Mouse (Mus musculus): ENCODE measurements at regions not wholly inside any gene's neighbourhood (a gene's known extent, or its start where the extent isn't known, plus 50 kb on each side); places are given as distances from the start of the nearest gene placed in this dataset.

DNA sequence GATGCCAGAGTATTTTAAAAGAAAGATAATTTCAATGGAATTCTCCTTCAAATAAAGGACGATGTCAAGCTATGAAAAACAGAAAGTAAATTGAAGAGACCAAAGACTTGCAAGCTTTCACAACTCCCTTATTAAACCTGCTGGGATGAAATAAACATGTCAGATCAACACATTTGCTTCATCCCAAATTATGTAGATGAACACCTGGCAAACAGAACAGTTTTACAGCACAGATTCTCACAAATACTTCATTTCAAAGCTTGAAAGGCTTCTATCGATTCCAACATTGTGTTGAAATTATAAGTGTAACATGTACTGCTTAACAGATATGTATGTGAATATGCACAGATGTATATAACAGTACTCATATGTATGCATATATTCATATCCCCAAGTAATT lies 749.5 kb downstream of the Hdgfl1 start:
- ATAC-seq (replicated peaks in 1 of 2; ENCODE audit: insufficient read depth in 1 of 2, low FRiP score in 2 of 2, low TSS enrichment in 1 of 2, low read depth in 1 of 2, poor library complexity in 2 of 2, severe bottlenecking in 2 of 2) = no peak

DNA sequence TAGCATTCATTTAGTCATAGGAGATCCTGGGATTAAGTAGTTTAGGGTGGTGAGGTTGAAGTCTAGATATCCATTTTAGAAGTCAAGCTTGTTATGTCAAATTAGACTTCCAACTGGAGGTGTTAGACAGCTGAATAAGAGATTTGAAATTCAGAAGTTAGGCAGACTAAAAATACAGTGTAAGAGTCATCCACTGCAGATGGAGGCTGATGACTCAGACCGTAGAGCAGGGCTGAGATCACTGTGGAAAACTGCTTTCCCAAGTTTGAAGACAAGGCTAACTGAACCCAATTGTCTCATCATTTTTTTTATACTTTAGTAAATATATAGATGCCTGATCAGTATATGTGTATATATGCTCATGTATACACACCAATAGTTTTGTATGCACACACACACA lies 738.8 kb upstream of the Nrsn1 start:
- ATAC-seq (replicated peaks in 1 of 2; ENCODE audit: insufficient read depth in 1 of 2, low FRiP score in 2 of 2, low TSS enrichment in 1 of 2, low read depth in 1 of 2, poor library complexity in 2 of 2, severe bottlenecking in 2 of 2) = no peak

DNA sequence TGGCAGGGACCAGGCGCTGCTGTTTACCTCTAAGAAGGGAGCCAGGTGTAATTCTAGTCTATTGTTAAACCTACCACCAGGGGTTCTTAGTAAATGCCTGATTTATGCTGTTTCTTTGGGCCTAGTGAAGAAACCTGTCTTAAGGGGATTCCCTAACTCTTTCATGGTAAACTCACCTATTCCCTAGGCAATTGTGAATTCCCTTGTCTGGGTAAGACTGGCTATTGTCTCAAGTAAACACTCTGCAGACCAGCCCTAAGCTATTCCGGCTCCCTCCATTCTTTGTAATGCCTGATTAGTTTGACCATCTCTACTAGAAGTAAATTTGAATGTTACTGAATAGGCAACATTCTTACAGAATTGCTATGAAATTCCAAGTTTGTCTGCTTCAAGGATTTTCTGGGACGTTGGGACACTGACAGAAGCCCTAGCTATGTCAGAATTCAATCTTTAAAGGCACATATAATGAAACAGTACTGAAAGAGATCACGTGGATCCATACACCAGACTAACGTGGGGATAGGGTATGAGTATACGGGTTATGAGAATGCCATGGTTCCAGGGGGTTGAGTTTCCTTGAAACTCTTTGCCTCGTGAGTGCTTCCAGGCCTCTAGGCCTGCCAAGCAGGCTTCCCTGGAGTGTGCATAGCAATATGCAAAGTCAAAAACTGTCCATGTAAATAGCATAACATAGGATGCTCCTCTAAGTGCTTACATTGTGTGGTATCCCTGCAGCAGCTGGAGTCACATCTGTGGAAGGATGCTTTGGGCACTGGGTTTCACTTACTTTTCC lies 734.7 kb upstream of the Nrsn1 start:
- no peak for ATAC-seq (replicated peaks in 1 of 2; ENCODE audit: insufficient read depth in 1 of 2, low FRiP score in 2 of 2, low TSS enrichment in 1 of 2, low read depth in 1 of 2, poor library complexity in 2 of 2, severe bottlenecking in 2 of 2)

DNA sequence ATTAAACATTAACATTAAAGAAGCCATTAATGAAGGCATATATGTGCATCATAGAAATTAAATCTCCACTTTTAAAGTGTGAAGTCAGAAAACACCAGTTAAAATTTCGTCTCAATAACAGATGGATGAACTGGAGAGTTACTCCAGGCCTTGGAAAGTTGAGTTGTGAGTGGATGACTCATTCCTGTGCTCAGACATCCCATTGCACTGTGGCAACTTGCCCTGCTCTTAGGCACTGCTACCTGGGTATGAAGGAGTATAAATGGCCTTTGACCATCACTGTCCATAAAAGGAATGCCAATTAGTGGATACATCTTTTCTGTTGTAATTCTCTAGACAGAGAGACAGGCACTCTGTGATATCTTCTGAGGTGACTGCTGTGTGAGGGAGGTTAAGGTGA lies 723.2 kb upstream of the Nrsn1 start:
- no peak for ATAC-seq (replicated peaks in 1 of 2; ENCODE audit: insufficient read depth in 1 of 2, low FRiP score in 2 of 2, low TSS enrichment in 1 of 2, low read depth in 1 of 2, poor library complexity in 2 of 2, severe bottlenecking in 2 of 2)

DNA sequence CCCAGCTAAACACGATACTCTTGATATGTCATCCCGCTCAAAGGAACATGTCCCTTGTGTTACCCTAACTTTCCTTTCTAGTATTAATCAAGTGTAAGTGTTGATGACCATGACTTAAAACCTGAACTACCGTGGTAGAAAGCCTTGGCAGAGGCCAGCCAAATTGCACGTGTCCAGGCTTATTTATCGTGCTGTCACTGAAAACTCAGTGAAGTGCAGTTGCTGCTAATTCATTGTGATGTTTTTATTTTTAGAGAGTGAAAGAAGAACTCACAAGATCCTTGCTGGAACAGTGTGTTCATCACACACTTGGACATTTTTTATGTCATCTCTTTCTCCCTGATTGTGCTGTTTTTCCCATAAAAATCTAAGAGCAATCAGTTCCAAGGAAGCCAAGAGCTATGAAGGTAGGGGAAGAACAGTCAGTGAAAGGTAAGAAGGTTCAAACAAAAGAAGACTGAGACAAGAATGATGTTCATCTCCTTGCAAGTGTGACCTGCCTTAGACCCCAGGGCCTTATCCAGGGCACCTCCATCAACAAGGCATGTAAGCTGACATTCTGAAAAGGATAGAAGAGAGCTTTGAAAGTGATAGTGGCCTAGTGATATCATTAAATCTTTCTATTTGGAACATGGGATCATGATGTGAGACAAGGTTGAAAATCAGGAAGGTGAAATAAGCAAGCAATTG lies 718.9 kb upstream of the Nrsn1 start:
- ATAC-seq (replicated peaks in 1 of 2; ENCODE audit: insufficient read depth in 1 of 2, low FRiP score in 2 of 2, low TSS enrichment in 1 of 2, low read depth in 1 of 2, poor library complexity in 2 of 2, severe bottlenecking in 2 of 2) = no peak

DNA sequence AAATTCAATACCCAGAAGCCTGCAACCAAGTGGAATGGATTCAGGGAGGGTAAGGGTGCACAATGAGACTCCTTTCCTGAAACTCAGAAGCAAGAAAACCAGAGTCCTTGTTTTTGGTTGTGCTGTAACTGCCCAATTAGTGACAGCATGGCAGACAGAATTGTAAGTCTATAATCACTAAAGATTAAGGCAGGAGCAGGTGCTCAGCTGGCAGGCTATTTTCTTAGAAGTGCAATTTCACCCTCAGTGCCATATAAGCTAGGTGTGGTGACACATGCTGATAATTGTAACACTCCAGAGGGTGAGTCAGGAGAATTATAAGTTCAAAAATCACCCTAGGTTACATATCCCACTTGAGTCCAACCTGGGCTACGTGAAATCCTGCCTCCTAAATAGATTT lies 714.2 kb upstream of the Nrsn1 start:
- no peak for ATAC-seq (replicated peaks in 1 of 2; ENCODE audit: insufficient read depth in 1 of 2, low FRiP score in 2 of 2, low TSS enrichment in 1 of 2, low read depth in 1 of 2, poor library complexity in 2 of 2, severe bottlenecking in 2 of 2)

DNA sequence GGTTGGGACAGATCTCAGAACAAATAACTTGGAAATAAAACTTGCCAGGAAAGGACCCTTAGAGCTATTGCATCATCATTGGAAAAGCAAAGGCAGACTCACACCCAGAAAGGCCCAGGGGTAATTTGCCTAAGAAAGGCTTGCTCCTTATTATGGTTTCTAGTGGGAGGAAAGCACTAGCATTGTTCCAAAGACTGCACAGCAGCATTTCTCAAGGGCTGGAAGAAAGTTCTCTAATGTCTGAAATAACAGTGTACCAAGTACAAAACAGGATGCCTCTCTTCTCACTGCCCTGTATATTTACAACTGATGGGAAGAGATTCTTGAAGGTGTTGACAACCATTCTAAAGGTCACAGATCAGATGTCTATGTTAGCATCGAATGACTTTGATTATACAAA lies 713.4 kb upstream of the Nrsn1 start:
- ATAC-seq (replicated peaks in 1 of 2; ENCODE audit: insufficient read depth in 1 of 2, low FRiP score in 2 of 2, low TSS enrichment in 1 of 2, low read depth in 1 of 2, poor library complexity in 2 of 2, severe bottlenecking in 2 of 2) = no peak

DNA sequence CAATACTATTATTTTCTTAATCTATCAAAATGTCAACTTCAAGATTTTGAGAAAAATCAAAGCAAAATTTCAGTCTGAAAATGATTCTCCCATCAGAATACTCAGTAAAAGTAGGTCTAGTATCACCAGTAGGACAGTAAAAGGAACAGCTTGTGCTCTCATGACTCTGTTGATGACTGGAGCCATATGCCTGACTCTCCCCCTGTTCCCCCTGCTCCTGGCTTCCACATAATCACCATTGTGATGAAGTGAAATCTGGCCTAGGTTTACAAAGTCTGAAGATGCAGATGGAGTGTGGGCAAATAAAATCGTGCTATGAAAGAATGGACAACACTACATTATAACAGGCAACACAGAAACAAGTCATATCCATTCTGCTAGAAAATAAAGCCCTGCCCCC lies 708.3 kb upstream of the Nrsn1 start:
- ATAC-seq (replicated peaks in 1 of 2; ENCODE audit: insufficient read depth in 1 of 2, low FRiP score in 2 of 2, low TSS enrichment in 1 of 2, low read depth in 1 of 2, poor library complexity in 2 of 2, severe bottlenecking in 2 of 2) = no peak

DNA sequence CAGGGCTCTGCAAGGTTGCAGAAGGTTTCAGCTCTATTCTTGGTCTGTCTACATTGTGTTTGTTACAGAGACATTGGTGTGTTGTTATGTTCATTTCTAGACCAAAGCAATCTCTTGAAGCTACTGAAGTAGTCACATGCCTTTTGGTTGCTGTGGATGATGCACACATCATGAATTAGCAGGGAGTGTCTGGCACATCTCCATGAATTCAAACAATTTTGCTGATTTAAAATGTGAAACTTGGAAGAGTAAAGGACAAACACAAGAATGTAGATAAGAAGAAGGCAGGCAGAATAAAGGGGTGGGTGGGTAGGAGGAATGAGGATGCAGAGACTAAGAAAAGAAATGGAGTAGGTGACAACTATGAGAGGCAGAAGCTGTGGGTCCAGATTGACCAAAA lies 688.3 kb upstream of the Nrsn1 start:
- no peak for ATAC-seq (replicated peaks in 1 of 2; ENCODE audit: insufficient read depth in 1 of 2, low FRiP score in 2 of 2, low TSS enrichment in 1 of 2, low read depth in 1 of 2, poor library complexity in 2 of 2, severe bottlenecking in 2 of 2)

DNA sequence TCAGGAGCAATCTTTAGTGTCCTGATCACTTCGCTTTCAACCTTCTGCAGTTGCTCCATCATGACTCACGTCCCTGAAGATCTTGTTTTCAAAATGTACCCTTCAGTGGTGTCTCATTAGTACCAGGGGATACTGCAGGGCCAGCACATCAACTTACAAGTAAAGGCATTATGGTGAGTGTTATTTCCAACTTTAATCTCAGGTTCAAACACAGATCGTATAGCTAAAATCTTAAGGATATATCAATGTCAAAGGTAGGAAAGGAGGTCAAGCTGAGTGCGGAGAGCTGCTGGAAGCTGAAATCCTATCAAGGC lies 687.8 kb upstream of the Nrsn1 start:
- no peak for ATAC-seq (replicated peaks in 1 of 2; ENCODE audit: insufficient read depth in 1 of 2, low FRiP score in 2 of 2, low TSS enrichment in 1 of 2, low read depth in 1 of 2, poor library complexity in 2 of 2, severe bottlenecking in 2 of 2)

DNA sequence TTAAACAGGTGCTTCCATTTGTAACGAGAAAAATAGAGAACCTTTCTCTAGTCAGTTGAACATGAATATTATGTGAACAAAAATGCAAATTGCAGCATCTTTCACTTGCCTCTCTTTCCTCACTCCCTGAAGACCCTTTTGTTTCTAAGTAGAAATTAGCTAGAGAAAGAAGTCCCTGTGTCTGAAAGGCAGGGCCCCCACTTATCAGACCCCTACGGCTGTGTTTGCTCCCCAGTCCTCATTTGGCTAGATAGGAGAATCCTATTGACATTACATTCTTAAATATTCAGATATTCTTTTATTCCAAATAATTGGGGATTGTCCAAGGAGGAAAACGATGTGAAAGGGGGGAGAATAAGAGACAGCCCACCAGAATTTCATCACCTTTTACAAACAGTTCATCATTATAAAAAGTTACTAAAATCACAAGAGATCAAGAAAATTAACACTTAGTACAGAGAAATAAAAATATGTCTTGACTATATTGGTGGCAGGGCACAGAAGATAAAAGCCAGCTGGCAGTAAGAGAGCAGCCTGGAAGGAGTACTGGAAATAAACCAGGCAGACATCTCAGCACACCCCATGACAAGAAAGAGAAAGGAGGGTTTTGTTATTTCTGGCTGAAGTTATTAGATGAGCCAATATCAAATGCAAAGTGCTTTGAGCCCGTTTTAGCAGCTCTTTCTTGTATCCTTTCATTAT lies 687.3 kb upstream of the Nrsn1 start:
- no peak for ATAC-seq (replicated peaks in 1 of 2; ENCODE audit: insufficient read depth in 1 of 2, low FRiP score in 2 of 2, low TSS enrichment in 1 of 2, low read depth in 1 of 2, poor library complexity in 2 of 2, severe bottlenecking in 2 of 2)

DNA sequence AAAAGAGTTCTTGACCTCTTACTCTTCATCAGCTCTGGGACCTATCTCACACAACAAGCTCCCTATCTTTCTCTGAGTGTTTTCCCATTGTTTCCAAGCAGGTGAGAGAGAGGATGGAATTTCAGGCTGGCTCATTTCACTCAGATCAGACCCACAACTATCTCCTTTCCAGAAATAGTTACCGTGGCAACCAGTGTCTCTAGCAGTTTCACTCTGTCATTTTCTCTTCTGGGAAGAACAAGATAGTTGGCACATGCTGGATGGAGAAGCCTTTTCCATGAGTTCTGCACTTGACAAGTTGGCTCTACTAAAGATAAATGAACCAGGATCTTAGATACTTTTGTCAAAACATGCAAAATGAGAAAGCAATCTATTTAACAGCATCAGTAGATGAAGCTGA lies 667.3 kb upstream of the Nrsn1 start:
- ATAC-seq (replicated peaks in 1 of 2; ENCODE audit: insufficient read depth in 1 of 2, low FRiP score in 2 of 2, low TSS enrichment in 1 of 2, low read depth in 1 of 2, poor library complexity in 2 of 2, severe bottlenecking in 2 of 2) = no peak

DNA sequence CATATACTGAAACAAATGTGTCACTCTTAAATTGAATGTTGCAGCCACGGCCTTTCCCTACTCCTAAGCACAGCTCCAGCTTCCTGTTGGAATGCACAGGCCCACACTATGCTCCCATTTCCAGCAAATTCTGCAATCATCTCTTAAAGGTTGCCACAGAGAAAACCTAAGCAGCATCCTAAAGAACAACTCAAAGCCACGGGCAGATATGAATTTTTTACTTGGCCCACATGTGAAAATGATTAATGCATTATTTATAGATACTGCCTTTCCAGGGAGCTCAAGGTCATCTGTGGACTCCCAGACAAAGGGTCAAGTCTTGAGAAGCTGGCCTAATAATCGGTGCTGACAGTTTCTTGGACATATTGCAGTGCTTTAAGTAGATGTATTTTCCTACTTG lies 663.5 kb upstream of the Nrsn1 start:
- no peak for ATAC-seq (replicated peaks in 1 of 2; ENCODE audit: insufficient read depth in 1 of 2, low FRiP score in 2 of 2, low TSS enrichment in 1 of 2, low read depth in 1 of 2, poor library complexity in 2 of 2, severe bottlenecking in 2 of 2)

DNA sequence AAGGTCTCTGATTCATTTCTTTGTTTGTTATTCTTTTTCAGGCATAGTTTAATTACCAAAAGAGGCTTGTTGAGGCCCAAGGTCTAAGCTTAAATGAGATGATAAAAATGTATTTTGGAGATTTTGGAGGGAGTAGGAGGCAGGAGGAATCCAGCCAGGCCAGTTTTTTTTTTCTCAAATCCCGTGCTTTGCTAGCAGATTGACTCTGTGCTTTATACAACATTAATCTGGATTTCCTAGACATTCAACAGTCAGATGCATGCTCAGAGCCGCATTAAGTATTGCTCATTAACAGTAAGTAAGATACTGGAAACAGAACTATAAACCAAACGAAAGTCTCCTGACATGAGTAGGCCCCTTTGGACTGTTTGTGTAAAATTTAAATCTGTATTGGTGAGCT lies 662.9 kb upstream of the Nrsn1 start:
- ATAC-seq (replicated peaks in 1 of 2; ENCODE audit: insufficient read depth in 1 of 2, low FRiP score in 2 of 2, low TSS enrichment in 1 of 2, low read depth in 1 of 2, poor library complexity in 2 of 2, severe bottlenecking in 2 of 2) = no peak

DNA sequence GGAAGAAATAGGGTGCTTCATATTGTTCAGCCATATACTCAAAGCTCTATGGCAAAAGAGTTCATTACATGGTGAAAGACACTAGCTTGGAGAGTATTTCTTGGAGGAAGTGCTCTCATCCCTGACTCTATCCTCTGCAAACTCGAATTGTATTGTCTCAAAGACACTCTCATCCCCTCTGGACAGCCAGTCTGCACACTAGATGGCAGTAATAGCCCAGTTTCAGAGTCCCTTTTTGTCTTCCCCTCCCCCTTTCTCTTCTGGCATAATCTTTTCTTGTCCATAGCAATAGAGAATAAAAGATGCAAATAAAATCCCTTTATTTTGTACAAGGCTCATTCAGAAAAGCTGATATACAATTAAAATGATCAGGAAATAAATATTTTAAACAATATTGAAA lies 662.5 kb upstream of the Nrsn1 start:
- peak in 1 of 2 experiments; percentile 65; a peak in 1 of 4 replicates for ATAC-seq (replicated peaks in 1 of 2; ENCODE audit: insufficient read depth in 1 of 2, low FRiP score in 2 of 2, low TSS enrichment in 1 of 2, low read depth in 1 of 2, poor library complexity in 2 of 2, severe bottlenecking in 2 of 2)

DNA sequence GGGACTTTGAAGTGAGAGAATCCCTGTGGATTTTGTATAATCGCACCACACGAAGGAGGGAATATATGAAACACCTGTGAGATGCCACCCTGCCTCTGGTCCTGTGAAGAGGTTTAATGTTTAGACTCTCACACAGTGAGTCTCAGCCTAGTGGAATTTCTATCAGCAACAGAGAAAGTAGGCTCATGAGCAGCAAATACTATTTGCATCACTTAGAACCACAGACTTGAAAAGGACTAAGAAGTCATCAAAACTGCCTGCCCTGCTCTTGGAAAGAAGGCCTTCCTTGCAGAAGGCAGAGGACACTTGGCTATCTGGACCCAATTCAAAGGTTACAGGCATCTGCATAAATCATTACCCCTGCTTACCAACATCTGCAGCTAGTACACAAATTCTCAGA lies 662.1 kb upstream of the Nrsn1 start:
- ATAC-seq (replicated peaks in 1 of 2; ENCODE audit: insufficient read depth in 1 of 2, low FRiP score in 2 of 2, low TSS enrichment in 1 of 2, low read depth in 1 of 2, poor library complexity in 2 of 2, severe bottlenecking in 2 of 2) = no peak

DNA sequence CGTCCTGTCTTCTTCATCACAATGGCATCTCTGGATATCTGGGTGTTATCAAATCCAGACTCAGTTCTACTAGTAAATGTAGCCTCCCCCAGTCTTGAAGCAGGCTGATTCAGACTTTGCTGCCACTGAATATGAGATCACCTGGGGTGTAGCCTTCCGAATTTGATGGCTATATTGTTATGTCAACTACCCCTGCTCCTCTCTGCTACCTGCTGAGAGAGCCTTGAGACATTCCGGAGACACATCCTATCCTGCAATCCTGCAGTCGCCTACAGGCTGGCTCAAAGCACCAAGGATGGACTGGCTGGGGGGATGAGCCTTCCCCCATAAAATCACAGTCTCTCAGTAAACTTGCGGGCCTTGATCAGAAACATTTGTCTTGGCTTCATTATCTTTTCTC lies 655.4 kb upstream of the Nrsn1 start:
- no peak for ATAC-seq (replicated peaks in 1 of 2; ENCODE audit: insufficient read depth in 1 of 2, low FRiP score in 2 of 2, low TSS enrichment in 1 of 2, low read depth in 1 of 2, poor library complexity in 2 of 2, severe bottlenecking in 2 of 2)

DNA sequence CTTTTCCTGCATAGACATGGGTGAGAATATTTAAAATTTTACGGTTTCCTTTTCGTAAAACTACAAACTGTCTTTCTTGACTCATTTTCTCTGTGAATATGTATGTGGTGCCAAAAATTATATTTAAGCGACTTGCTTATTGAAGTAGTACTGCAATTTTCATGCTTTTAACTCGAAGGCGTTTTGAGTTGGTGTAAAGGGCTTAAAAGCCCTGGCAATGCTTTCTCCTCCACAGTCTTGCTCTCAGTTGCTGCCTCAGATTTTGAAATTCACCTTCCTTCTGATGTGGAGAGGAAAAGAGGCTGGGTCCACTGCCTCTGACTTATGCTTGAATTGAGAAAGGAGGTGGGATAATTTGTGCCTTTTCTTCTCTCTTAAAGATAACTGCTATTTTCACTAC lies 629.6 kb upstream of the Nrsn1 start:
- ATAC-seq (replicated peaks in 1 of 2; ENCODE audit: insufficient read depth in 1 of 2, low FRiP score in 2 of 2, low TSS enrichment in 1 of 2, low read depth in 1 of 2, poor library complexity in 2 of 2, severe bottlenecking in 2 of 2) = no peak

DNA sequence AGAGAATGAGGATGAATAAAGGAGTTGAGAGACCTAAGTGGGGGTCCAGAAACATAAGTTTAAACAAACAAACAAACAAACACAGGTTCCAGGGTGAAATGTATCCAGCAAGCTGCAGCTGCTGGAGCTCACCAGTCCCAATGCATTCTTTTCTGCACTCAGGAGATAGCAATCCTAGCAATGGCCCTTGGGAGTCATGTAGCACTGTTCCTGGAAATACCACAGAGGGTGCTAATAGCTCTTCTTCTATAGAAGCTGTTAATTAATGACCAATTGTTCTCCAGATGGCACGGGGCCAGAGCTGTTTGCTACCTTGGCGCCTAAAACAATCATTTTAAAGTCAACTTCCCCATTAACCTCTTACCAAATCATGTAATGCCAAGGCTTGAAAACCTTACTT lies 622.8 kb upstream of the Nrsn1 start:
- no peak for ATAC-seq (replicated peaks in 1 of 2; ENCODE audit: insufficient read depth in 1 of 2, low FRiP score in 2 of 2, low TSS enrichment in 1 of 2, low read depth in 1 of 2, poor library complexity in 2 of 2, severe bottlenecking in 2 of 2)

Data from hematopoietic stem cell, adult 5-6 weeks (primary cell).